8 mouse cellular contexts compared by ENCODE assay signal in genomic region chr11:115164341-115164975, GRCm38 (mm10). TPM values are rescaled to one million over a fixed set of nuclear protein-coding genes. Genes with fewer than 3 reads are reported as not detected.
A peak's percentile ranks its signal among the peaks of the same experiment; 100 is the strongest.
DNase-seq lines count a peak whose midpoint lies in the region; ATAC-seq and TF ChIP-seq lines count a peak whose summit lies in the region.

No protein-coding gene starts in this region.

- no peaks in the 10 kb centered on the region for H3K36me3 ChIP-seq in forebrain, embryonic 10.5 days (replicated peaks)
- H3K36me3 ChIP-seq in kidney, postnatal 0 days (ENCODE audit: insufficient read depth, low read length) = 0 out of 2 replicates have a peak, but pooled peaks cover 4% of the 10 kb centered on the region
- no peaks in the 10 kb centered on the region for H3K36me3 ChIP-seq in myocyte (ENCODE audit: control insufficient read depth, insufficient read depth)

- ATAC-seq in CD4-positive, CD25-positive, alpha-beta regulatory T cell, adult 4 months = no peak
- ATAC-seq in kidney, postnatal 0 days (replicated peaks; ENCODE audit: low FRiP score, low read depth) = 0 out of 2 replicates have a peak, but pooled peaks have one; percentile 12

- peak overlapping the region; percentile 83 for H3K9ac ChIP-seq in kidney, postnatal 0 days (ENCODE audit: low read depth, low read length)

- no peak for TF ChIP-seq CTCF in kidney, postnatal 0 days (IDR thresholded peaks at IDR 0.05; ENCODE audit: low read depth)

- peak; percentile 64 for DNase-seq in CD4-positive, CD25-positive, alpha-beta regulatory T cell, adult 2 months (ENCODE audit: low read depth, low spot score)
- peak; percentile 76 for DNase-seq in 3134 (ENCODE audit: extremely low read depth, insufficient read length, low spot score)
- DNase-seq in forebrain, embryonic 10.5 days (ENCODE audit: extremely low spot score, low spot score) = no peak
- DNase-seq in kidney, postnatal 0 days (ENCODE audit: low spot score) = peak; percentile 86
- no peak for DNase-seq in layer of hippocampus, adult 8-10 months (ENCODE audit: low spot score in 2 of 2)
- no peak for DNase-seq in Muller cell, postnatal 12 days (ENCODE audit: inconsistent ontology term)

- peaks cover 62% of the 10 kb centered on the region for H3K4me1 ChIP-seq in forebrain, embryonic 10.5 days
- H3K4me1 ChIP-seq in kidney, postnatal 0 days (replicated peaks; ENCODE audit: insufficient read depth, low read length) = peaks cover 16% of the 10 kb centered on the region

- H3K27me3 ChIP-seq in forebrain, embryonic 10.5 days (ENCODE audit: poor library complexity, severe bottlenecking) = peaks cover 62% of the 10 kb centered on the region
- H3K27me3 ChIP-seq in kidney, postnatal 0 days (ENCODE audit: insufficient read depth, low read length) = no peaks in the 10 kb centered on the region
- no peaks in the 10 kb centered on the region for H3K27me3 ChIP-seq in myocyte (ENCODE audit: control insufficient read depth, insufficient read depth, insufficient read length)

- no peaks in the 10 kb centered on the region for H3K9me3 ChIP-seq in forebrain, embryonic 10.5 days
- no peaks in the 10 kb centered on the region for H3K9me3 ChIP-seq in kidney, postnatal 0 days (replicated peaks; ENCODE audit: low read length)

- peak overlapping the region; percentile 12 for H3ac ChIP-seq in myocyte (ENCODE audit: control insufficient read depth, insufficient read length)

- H3K27ac ChIP-seq in forebrain, embryonic 10.5 days = peak overlapping the region; percentile 87
- peak overlapping the region; percentile 88 for H3K27ac ChIP-seq in kidney, postnatal 0 days

- peak overlapping the region; percentile 82 for H3K4me2 ChIP-seq in kidney, postnatal 0 days (ENCODE audit: low read length)
- peak overlapping the region; percentile 95 for H3K4me2 ChIP-seq in myocyte (ENCODE audit: low read depth)

- under 1% methylated on average over 14 of the region's 14 CpGs for WGBS in forebrain, embryonic 10.5 days
- 0% methylated on average over 13 of the region's 14 CpGs for WGBS in kidney, postnatal 0 days

- peaks cover 8% of the 10 kb centered on the region for H3K79me2 ChIP-seq in myocyte (ENCODE audit: control insufficient read depth, insufficient read depth)

- peak overlapping the region; percentile 82 for H3K4me3 ChIP-seq in forebrain, embryonic 10.5 days
- H3K4me3 ChIP-seq in kidney, postnatal 0 days (replicated peaks; ENCODE audit: low read depth, low read length) = peak overlapping the region; percentile 81
- peak overlapping the region; percentile 67 for H3K4me3 ChIP-seq in myocyte

- TF ChIP-seq POLR2A in myocyte (IDR thresholded peaks at IDR 0.05; ENCODE audit: insufficient read length, low read depth) = no peak

TF ChIP-seq in myocyte, 11 proteins besides CTCF, POLR2A, EP300 and RAD21:
- TF ChIP-seq SRF (IDR thresholded peaks at IDR 0.05; ENCODE audit: control insufficient read depth, insufficient read length, low read depth) = no peak
- no peak for TF ChIP-seq MYOG (IDR thresholded peaks at IDR 0.05; ENCODE audit: control insufficient read depth in 1 of 3, insufficient read depth in 1 of 3, insufficient read length in 2 of 3, low read depth in 2 of 3)
- no peak for TF ChIP-seq REST (IDR thresholded peaks at IDR 0.05; ENCODE audit: insufficient read depth, insufficient read length)

RNA-seq across cellular contexts. Expression of gene Slc9a3r1, which starts 1.3 kb away (rescaled TPM):
- 100 to 1,000 TPM; 162 to 222 TPM for polyA plus RNA-seq in CD4-positive, CD25-positive, alpha-beta regulatory T cell, adult 4 months (2017; shearing (Covaris generic))
- 36.6 and 38.1 TPM in 2 replicates for polyA plus RNA-seq in forebrain, embryonic 10.5 days (2016; fragmentation: Nextera tagmentation; extraction: Ambion mirVana)
- polyA plus RNA-seq in kidney, postnatal 0 days (2015; fragmentation: Nextera tagmentation; extraction: Ambion mirVana) = 163 and 172 TPM in 2 replicates
- 16.1 TPM for polyA plus RNA-seq in myocyte (2012; fragmentation: generic; extraction: Trizol)
- total RNA-seq in layer of hippocampus, adult 8-10 months (2022) = 10 to 100 TPM; 68.3 to 84.2 (median 77.1) TPM

RNA-seq across cellular contexts. Expression of gene Tmem104, which starts 22.8 kb away (rescaled TPM):
- polyA plus RNA-seq in CD4-positive, CD25-positive, alpha-beta regulatory T cell, adult 4 months (2017; shearing (Covaris generic)) = 10 to 100 TPM in 1 of 2 experiments, 1 to 10 TPM in 1; 8.1 to 14.2 TPM
- 8.7 and 8.8 TPM in 2 replicates for polyA plus RNA-seq in forebrain, embryonic 10.5 days (2016; fragmentation: Nextera tagmentation; extraction: Ambion mirVana)
- polyA plus RNA-seq in kidney, postnatal 0 days (2015; fragmentation: Nextera tagmentation; extraction: Ambion mirVana) = 12.0 and 12.6 TPM in 2 replicates
- polyA plus RNA-seq in myocyte (2012; fragmentation: generic; extraction: Trizol) = 15.5 TPM
- total RNA-seq in layer of hippocampus, adult 8-10 months (2022) = 10 to 100 TPM; 12.5 to 19.8 (median 16.1) TPM

RNA-seq across cellular contexts. Expression of gene Nat9, which starts 23.2 kb away (rescaled TPM):
- 10 to 100 TPM; 12.1 to 18.1 TPM for polyA plus RNA-seq in CD4-positive, CD25-positive, alpha-beta regulatory T cell, adult 4 months (2017; shearing (Covaris generic))
- polyA plus RNA-seq in forebrain, embryonic 10.5 days (2016; fragmentation: Nextera tagmentation; extraction: Ambion mirVana) = 16.9 and 20.6 TPM in 2 replicates
- polyA plus RNA-seq in kidney, postnatal 0 days (2015; fragmentation: Nextera tagmentation; extraction: Ambion mirVana) = 26.8 TPM in 2 replicates
- 22.6 TPM for polyA plus RNA-seq in myocyte (2012; fragmentation: generic; extraction: Trizol)
- 10 to 100 TPM; 20.4 to 25.2 (median 22.5) TPM for total RNA-seq in layer of hippocampus, adult 8-10 months (2022)

RNA-seq across cellular contexts. Expression of gene Cd300lf, which starts 30.7 kb away (rescaled TPM):
- 1 to 10 TPM in 1 of 2 experiments, under 1 TPM in 1; 0.51 to 1.0 TPM for polyA plus RNA-seq in CD4-positive, CD25-positive, alpha-beta regulatory T cell, adult 4 months (2017; shearing (Covaris generic))
- polyA plus RNA-seq in forebrain, embryonic 10.5 days (2016; fragmentation: Nextera tagmentation; extraction: Ambion mirVana) = 0.09 and 0.10 TPM in 2 replicates
- 0.33 TPM in 2 replicates for polyA plus RNA-seq in kidney, postnatal 0 days (2015; fragmentation: Nextera tagmentation; extraction: Ambion mirVana)
- polyA plus RNA-seq in myocyte (2012; fragmentation: generic; extraction: Trizol) = not detected
- total RNA-seq in layer of hippocampus, adult 8-10 months (2022) = 1 to 10 TPM in 3 of 4 experiments, under 1 TPM in 1; 0.62 to 4.3 (median 1.7) TPM

Comparison
In these comparisons a context has a peak if more than half of its experiments do, and no peak if none do; other contexts are left out.
1. DNase-seq: peak in CD4-positive, CD25-positive, alpha-beta regulatory T cell, adult 2 months (single experiment), 3134 (single experiment) and kidney, postnatal 0 days (single experiment); none in forebrain, embryonic 10.5 days (single experiment), layer of hippocampus, adult 8-10 months (0 of 2) and Muller cell, postnatal 12 days (single experiment).
2. Peak in every context shown above with its lines, with median percentiles within 50 percentile points of each other: H3K4me3 ChIP-seq.